Mouse (Mus musculus): ENCODE measurements around the gene Ascl5. TPM values are rescaled to one million over a fixed set of nuclear protein-coding genes. Genes with fewer than 3 reads are reported as not detected.

The Ascl5 gene
- polyA plus RNA-seq, 1 experiment from 2014 or later: not detected

DNA sequence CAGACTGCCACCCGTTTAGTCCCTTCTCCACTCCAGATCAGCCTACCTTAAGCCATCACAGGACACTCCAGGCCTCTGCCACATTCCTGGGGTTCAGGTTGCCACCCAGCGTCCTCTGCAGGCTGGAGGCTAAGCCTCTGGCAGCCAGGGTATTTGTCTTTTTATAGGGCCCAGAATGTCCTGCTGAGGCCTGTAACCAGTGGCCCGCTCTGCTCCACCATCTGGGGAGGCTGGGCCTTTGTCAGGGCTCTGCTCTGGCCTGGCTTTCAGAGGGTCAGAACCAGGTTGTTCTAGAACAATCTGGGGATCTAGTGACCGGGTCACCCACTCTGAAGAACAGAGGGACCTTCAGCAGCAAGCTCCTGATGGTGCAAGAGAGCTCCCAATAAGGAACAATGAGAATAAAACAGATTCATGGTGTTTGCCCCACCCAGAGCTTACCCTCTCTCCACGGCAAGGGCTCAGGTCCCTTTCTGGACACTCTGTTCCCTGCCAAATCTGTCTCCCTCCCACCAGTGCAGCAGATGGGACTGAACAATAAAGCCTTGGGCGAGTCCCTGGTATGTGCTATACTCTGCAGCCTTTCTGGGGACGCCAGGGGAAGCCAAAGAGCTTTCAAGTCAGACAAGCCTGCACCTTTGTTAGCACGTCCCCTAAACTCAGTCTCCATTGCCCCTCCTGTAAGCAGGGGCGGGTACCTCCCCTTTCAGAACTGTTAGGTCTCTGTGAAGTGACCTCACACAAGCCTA lies 10.6 kb downstream of the Ascl5 start:
- Histone ChIP-seq H3K4me2 (no peak overlapping the region), H3K9me3 (replicated peaks; ENCODE audit: control insufficient read depth, low read length) (no peaks in the 10 kb centered on the region), H3K4me1 (ENCODE audit: control insufficient read depth, insufficient read depth, low read length) (peaks cover 12% of the 10 kb centered on the region), H3K4me3 (ENCODE audit: low read depth, low read length) (no peak overlapping the region), H3K27me3 (ENCODE audit: control insufficient read depth, insufficient read depth, low read length) (no peaks in the 10 kb centered on the region; the same call in 1 of the 2 replicates), H3K9ac (ENCODE audit: low read depth, low read length) (no peak overlapping the region), H3K36me3 (ENCODE audit: control insufficient read depth, insufficient read depth, low read length) (no peaks in the 10 kb centered on the region), H3K27ac (ENCODE audit: low read depth, low read length) (no peak overlapping the region)
- 58% methylated on average over 9 of the region's 9 CpGs for WGBS (ENCODE audit: insufficient replicate concordance)
- ATAC-seq (replicated peaks; ENCODE audit: insufficient number of reproducible peaks, low FRiP score, low TSS enrichment): no peak

DNA sequence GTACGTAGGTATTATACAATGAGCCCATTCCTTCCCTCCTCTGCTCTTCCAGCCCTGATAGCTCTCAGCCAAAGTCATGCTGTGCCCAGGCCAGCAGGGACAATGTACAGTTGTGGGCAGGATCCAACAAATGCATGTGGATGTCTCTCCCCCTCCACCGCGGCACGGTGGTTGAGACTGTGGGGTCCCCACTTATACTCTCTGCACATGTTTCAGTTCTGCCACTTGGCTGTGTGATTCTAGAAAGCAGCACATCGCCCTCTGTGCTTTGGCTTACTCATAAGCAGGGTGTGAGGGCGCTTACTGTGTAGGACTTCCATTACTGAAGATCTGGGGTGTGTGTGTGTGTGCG lies 11.2 kb downstream of the Ascl5 start:
- no peak overlapping the region for H3K9ac ChIP-seq (ENCODE audit: low read depth, low read length)
- H3K4me1 ChIP-seq (ENCODE audit: control insufficient read depth, insufficient read depth, low read length): peaks cover 12% of the 10 kb centered on the region
- H3K27me3 ChIP-seq (ENCODE audit: control insufficient read depth, insufficient read depth, low read length): no peaks in the 10 kb centered on the region; the same call in 1 of the 2 replicates
- no peak for ATAC-seq (replicated peaks; ENCODE audit: insufficient number of reproducible peaks, low FRiP score, low TSS enrichment)
- H3K36me3 ChIP-seq (ENCODE audit: control insufficient read depth, insufficient read depth, low read length): no peaks in the 10 kb centered on the region
- H3K27ac ChIP-seq (ENCODE audit: low read depth, low read length): no peak overlapping the region
- no peak overlapping the region for H3K4me2 ChIP-seq
- H3K4me3 ChIP-seq (ENCODE audit: low read depth, low read length): no peak overlapping the region
- 84% methylated on average over 7 of the region's 7 CpGs for WGBS (ENCODE audit: insufficient replicate concordance)
- no peaks in the 10 kb centered on the region for H3K9me3 ChIP-seq (replicated peaks; ENCODE audit: control insufficient read depth, low read length)

DNA sequence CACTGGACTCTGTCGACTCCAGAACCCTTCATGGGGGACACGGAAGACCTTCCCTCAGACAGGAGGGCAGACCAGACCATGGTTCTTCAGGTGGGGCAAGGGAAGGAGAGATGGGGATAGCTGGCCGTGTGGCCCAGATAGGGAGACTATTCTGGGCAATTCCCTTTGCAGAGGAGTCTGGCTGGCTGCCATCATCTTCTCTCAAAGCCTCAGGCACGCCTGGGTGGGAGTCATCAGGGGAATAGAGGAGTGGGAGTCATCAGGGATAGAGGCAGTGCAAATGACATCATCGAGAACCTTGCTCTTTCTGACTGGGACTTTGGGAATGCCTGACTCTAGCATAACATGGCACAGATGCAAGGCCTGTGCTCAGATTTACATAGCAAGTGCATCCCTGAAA lies 13.4 kb downstream of the Ascl5 start:
- no peaks in the 10 kb centered on the region; the same call in 1 of the 2 replicates for H3K27me3 ChIP-seq (ENCODE audit: control insufficient read depth, insufficient read depth, low read length)
- H3K4me2 ChIP-seq: no peak overlapping the region
- ATAC-seq (replicated peaks; ENCODE audit: insufficient number of reproducible peaks, low FRiP score, low TSS enrichment): no peak
- H3K4me1 ChIP-seq (ENCODE audit: control insufficient read depth, insufficient read depth, low read length): peaks cover 12% of the 10 kb centered on the region
- no peaks in the 10 kb centered on the region for H3K9me3 ChIP-seq (replicated peaks; ENCODE audit: control insufficient read depth, low read length)
- no peaks in the 10 kb centered on the region for H3K36me3 ChIP-seq (ENCODE audit: control insufficient read depth, insufficient read depth, low read length)
- H3K9ac ChIP-seq (ENCODE audit: low read depth, low read length): no peak overlapping the region
- no peak overlapping the region for H3K27ac ChIP-seq (ENCODE audit: low read depth, low read length)
- WGBS (ENCODE audit: insufficient replicate concordance): 41% methylated on average over 5 of the region's 5 CpGs
- no peak overlapping the region for H3K4me3 ChIP-seq (ENCODE audit: low read depth, low read length)

DNA sequence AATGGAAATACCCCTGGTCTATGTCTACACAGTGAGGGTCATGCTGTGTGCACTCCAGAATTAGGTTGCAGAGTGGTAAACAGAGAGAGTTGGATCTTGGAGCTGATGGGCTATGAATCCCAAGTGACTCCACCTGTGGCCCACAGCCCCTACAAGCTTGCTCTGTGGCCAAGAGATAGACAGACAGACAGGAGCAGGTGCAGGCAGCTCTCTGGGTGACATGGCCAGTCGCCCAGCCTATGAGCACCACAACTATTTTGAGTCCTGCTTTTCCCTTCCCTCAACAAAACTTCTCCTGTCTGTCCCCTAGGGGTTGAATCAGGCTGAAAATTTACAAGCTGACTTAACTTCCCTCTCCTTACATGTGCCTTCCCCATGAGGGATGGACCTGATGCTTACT lies 16.0 kb downstream of the Ascl5 start:
- no peak overlapping the region for H3K27ac ChIP-seq (ENCODE audit: low read depth, low read length)
- 69% methylated on average over 1 of the region's 1 CpGs for WGBS (ENCODE audit: insufficient replicate concordance)
- no peaks in the 10 kb centered on the region for H3K9me3 ChIP-seq (replicated peaks; ENCODE audit: control insufficient read depth, low read length)
- H3K4me2 ChIP-seq: no peak overlapping the region
- no peak overlapping the region for H3K9ac ChIP-seq (ENCODE audit: low read depth, low read length)
- no peaks in the 10 kb centered on the region for H3K27me3 ChIP-seq (ENCODE audit: control insufficient read depth, insufficient read depth, low read length)
- no peak for ATAC-seq (replicated peaks; ENCODE audit: insufficient number of reproducible peaks, low FRiP score, low TSS enrichment)
- H3K4me3 ChIP-seq (ENCODE audit: low read depth, low read length): no peak overlapping the region
- no peaks in the 10 kb centered on the region for H3K36me3 ChIP-seq (ENCODE audit: control insufficient read depth, insufficient read depth, low read length)
- peaks cover 12% of the 10 kb centered on the region for H3K4me1 ChIP-seq (ENCODE audit: control insufficient read depth, insufficient read depth, low read length)

DNA sequence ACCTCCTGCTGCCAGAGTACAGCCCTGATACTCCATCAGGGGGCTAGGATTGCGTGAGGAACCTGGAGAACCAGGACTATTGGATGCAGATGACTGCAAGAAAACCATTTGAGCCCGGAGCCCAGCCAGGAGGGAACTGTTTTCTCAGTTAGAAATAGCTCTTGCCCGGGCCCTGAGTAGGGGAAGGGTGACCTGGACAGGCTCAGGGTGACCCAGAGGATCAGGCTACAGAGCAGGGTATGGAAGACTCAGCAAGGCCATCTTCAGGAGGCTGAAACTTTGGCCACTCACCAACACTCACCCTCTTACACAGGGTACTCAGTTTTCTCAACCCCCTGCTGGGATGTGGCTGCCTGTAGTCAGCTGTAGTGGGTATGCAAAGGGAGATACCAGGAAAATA lies 17.0 kb downstream of the Ascl5 start:
- Histone ChIP-seq H3K27me3 (ENCODE audit: control insufficient read depth, insufficient read depth, low read length) (no peaks in the 10 kb centered on the region), H3K36me3 (ENCODE audit: control insufficient read depth, insufficient read depth, low read length) (no peaks in the 10 kb centered on the region), H3K4me1 (ENCODE audit: control insufficient read depth, insufficient read depth, low read length) (peaks cover 12% of the 10 kb centered on the region), H3K9ac (ENCODE audit: low read depth, low read length) (no peak overlapping the region), H3K9me3 (replicated peaks; ENCODE audit: control insufficient read depth, low read length) (no peaks in the 10 kb centered on the region), H3K4me3 (ENCODE audit: low read depth, low read length) (no peak overlapping the region), H3K4me2 (no peak overlapping the region), H3K27ac (ENCODE audit: low read depth, low read length) (no peak overlapping the region)
- 67% methylated on average over 3 of the region's 3 CpGs for WGBS (ENCODE audit: insufficient replicate concordance)
- ATAC-seq (replicated peaks; ENCODE audit: insufficient number of reproducible peaks, low FRiP score, low TSS enrichment): no peak

DNA sequence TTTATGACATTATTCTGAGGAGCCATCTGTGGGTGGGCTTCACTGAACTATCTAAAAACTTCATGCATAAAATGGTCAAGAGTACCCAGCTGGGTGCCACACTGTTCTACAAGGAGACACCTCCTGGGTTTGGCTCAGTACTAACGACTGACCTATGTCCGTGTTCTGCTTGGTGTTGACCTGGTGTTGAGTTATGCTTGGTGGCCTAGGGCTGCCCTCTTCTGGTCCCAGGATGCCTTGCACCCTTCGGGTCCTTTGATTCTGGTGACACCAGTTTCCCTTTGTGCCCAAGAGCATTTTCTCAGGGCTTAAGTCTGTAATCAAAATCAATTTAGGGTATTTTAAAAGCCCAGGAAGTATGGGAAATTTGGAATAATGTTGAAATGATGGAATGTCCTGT lies 25.5 kb downstream of the Ascl5 start:
- H3K36me3 ChIP-seq (ENCODE audit: control insufficient read depth, insufficient read depth, low read length): no peaks in the 10 kb centered on the region
- no peaks in the 10 kb centered on the region for H3K9me3 ChIP-seq (replicated peaks; ENCODE audit: control insufficient read depth, low read length)
- ATAC-seq (replicated peaks; ENCODE audit: insufficient number of reproducible peaks, low FRiP score, low TSS enrichment): no peak
- WGBS (ENCODE audit: insufficient replicate concordance): 3% methylated on average over 3 of the region's 3 CpGs
- no peak overlapping the region for H3K4me3 ChIP-seq (ENCODE audit: low read depth, low read length)
- H3K9ac ChIP-seq (ENCODE audit: low read depth, low read length): no peak overlapping the region
- H3K4me1 ChIP-seq (ENCODE audit: control insufficient read depth, insufficient read depth, low read length): no peaks in the 10 kb centered on the region
- no peak overlapping the region for H3K27ac ChIP-seq (ENCODE audit: low read depth, low read length)
- H3K4me2 ChIP-seq: no peak overlapping the region
- peaks cover 5% of the 10 kb centered on the region for H3K27me3 ChIP-seq (ENCODE audit: control insufficient read depth, insufficient read depth, low read length)

DNA sequence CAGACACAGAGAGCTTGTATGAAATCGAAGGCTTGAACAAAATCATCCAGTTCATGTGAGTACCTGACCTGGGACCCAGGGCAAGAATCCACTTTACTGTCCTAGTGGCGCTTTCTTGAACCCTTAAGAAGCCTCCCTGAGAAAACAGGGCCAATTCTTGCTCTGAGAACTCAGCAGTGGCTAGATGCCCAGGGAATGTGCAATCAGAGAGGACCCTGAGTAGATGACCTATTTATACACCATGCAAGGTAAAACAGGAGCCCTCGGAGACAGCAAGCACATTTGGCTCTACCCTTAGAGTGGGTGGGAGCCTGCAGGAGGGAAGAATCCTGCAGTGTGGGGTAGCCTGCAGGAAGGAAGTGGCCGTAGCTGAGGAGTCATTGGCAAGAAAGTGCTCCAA lies 27.1 kb downstream of the Ascl5 start:
- Histone ChIP-seq H3K4me1 (ENCODE audit: control insufficient read depth, insufficient read depth, low read length) (no peaks in the 10 kb centered on the region), H3K4me2 (no peak overlapping the region), H3K36me3 (ENCODE audit: control insufficient read depth, insufficient read depth, low read length) (no peaks in the 10 kb centered on the region), H3K4me3 (ENCODE audit: low read depth, low read length) (no peak overlapping the region), H3K9ac (ENCODE audit: low read depth, low read length) (no peak overlapping the region), H3K27me3 (ENCODE audit: control insufficient read depth, insufficient read depth, low read length) (peaks cover 5% of the 10 kb centered on the region), H3K9me3 (replicated peaks; ENCODE audit: control insufficient read depth, low read length) (no peaks in the 10 kb centered on the region), H3K27ac (ENCODE audit: low read depth, low read length) (no peak overlapping the region)
- no peak for ATAC-seq (replicated peaks; ENCODE audit: insufficient number of reproducible peaks, low FRiP score, low TSS enrichment)
- WGBS (ENCODE audit: insufficient replicate concordance): 58% methylated on average over 4 of the region's 4 CpGs

DNA sequence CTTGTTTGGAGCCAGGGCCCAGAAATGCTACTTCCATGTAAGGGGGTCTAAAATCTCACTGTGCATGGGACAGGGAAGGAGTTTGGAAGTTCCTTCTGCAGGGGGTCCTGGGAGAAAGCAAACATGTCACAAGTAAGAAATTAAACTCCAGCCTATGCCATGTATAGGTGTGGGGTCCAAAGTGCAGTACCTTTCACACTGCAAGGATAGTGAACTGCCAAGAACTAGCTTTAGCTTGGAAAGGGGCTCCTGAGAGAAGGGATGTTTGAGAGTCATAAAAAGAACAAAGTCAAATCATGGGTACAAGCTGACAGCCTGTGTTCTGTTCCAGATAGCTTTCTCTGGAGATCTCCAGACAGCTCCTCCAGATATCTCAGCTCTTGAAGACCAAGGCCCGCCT lies 30.6 kb downstream of the Ascl5 start:
- Histone ChIP-seq H3K36me3 (ENCODE audit: control insufficient read depth, insufficient read depth, low read length) (no peaks in the 10 kb centered on the region), H3K9ac (ENCODE audit: low read depth, low read length) (no peak overlapping the region), H3K4me3 (ENCODE audit: low read depth, low read length) (no peak overlapping the region), H3K4me2 (no peak overlapping the region), H3K4me1 (ENCODE audit: control insufficient read depth, insufficient read depth, low read length) (no peaks in the 10 kb centered on the region), H3K9me3 (replicated peaks; ENCODE audit: control insufficient read depth, low read length) (no peaks in the 10 kb centered on the region), H3K27ac (ENCODE audit: low read depth, low read length) (no peak overlapping the region), H3K27me3 (ENCODE audit: control insufficient read depth, insufficient read depth, low read length) (peaks cover 7% of the 10 kb centered on the region)
- WGBS (ENCODE audit: insufficient replicate concordance): 87% methylated on average over 1 of the region's 1 CpGs
- no peak for ATAC-seq (replicated peaks; ENCODE audit: insufficient number of reproducible peaks, low FRiP score, low TSS enrichment)

DNA sequence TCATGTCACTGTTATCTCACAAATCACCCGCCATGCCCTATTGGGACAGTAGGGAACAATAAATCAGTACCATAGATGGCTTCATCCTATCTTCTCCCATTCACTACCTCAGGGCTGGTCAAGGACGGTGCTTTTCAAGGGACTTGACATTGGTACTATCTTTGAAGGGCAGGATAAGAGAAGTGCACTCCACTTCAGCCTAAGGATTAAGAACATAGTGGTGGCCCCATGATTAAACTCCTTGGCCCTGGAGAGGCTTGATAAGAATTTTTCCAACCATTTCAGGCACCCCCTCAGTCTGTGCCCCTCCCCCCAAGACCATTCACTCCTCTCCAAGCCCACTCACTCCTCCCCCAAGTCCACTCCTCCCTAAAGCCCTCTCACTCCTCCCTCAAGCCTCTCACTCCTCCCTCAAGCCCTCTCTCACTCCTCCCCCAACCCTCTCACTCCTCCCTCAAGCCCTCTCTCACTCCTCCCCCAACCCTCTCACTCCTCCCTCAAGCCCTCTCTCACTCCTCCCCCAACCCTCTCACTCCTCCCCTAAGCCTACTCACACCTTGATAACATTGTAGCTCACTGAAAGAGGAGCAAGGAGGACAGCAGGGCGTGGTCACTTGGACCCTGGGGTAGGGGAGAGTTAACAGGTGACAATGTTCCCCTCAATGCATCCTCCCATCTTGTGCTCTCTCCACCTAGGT lies 35.5 kb downstream of the Ascl5 start:
- no peak overlapping the region for H3K27ac ChIP-seq (ENCODE audit: low read depth, low read length)
- no peak for ATAC-seq (replicated peaks; ENCODE audit: insufficient number of reproducible peaks, low FRiP score, low TSS enrichment)

More for the DNA sequence above, 35.5 kb downstream of the Ascl5 start:
- Histone ChIP-seq H3K4me2 (no peak overlapping the region), H3K27me3 (ENCODE audit: control insufficient read depth, insufficient read depth, low read length) (peaks cover 16% of the 10 kb centered on the region; the same call in 1 of the 2 replicates), H3K4me3 (ENCODE audit: low read depth, low read length) (no peak overlapping the region), H3K9ac (ENCODE audit: low read depth, low read length) (no peak overlapping the region), H3K36me3 (ENCODE audit: control insufficient read depth, insufficient read depth, low read length) (no peaks in the 10 kb centered on the region), H3K9me3 (replicated peaks; ENCODE audit: control insufficient read depth, low read length) (no peaks in the 10 kb centered on the region), H3K4me1 (ENCODE audit: control insufficient read depth, insufficient read depth, low read length) (no peaks in the 10 kb centered on the region)
- WGBS (ENCODE audit: insufficient replicate concordance): 53% methylated on average over 3 of the region's 3 CpGs

Measured in heart, embryonic 11.5 days (tissue).